Mouse (Mus musculus) embryonic facial prominence, embryonic 13.5 days (tissue): Measurements from ENCODE around the gene Gm28557. TPM values are rescaled to one million over a fixed set of nuclear protein-coding genes. Genes with fewer than 3 reads are reported as not detected.
"Not testable (repeated sequence)": the region's sequence is repeated elsewhere in the genome, so short reads cannot be mapped to it uniquely, and the experiment has no call there.

Experiments used
- ATAC-seq: fragments of 200-750 bp; cut with Nextera tagmentation; 2 replicates; pipeline ENCODE4 v1.8.0; 2017; ENCODE audit warnings: low read depth; ENCODE audit not compliant: insufficient number of reproducible peaks, insufficient read depth, low FRiP score, low TSS enrichment
- H3K27ac ChIP-seq: fragments of 300-500 bp; sonication (generic); 2 replicates; pipeline ENCODE4 v1.5.1; 2015; ENCODE audit warnings: moderate library complexity, mild to moderate bottlenecking, inconsistent platforms
- H3K27me3 ChIP-seq: fragments of 300-500 bp; sonication (generic); 2 replicates; pipeline ENCODE4 v1.6.1; 2015; ENCODE audit warnings: mild to moderate bottlenecking, inconsistent platforms
- H3K36me3 ChIP-seq: fragments of 300-500 bp; sonication (generic); 2 replicates; pipeline ENCODE4 v1.6.1; 2015; ENCODE audit warnings: mild to moderate bottlenecking, inconsistent platforms
- H3K4me1 ChIP-seq: fragments of 300-500 bp; sonication (generic); 2 replicates; pipeline ENCODE4 v1.6.1; 2015; ENCODE audit warnings: inconsistent platforms
- H3K4me2 ChIP-seq: fragments of 300-500 bp; sonication (generic); 2 replicates; pipeline ENCODE4 v1.6.1; 2015; ENCODE audit warnings: moderate library complexity, mild to moderate bottlenecking, inconsistent platforms
- H3K4me3 ChIP-seq: fragments of 300-500 bp; sonication (generic); 2 replicates; pipeline ENCODE4 v1.5.1; 2015; ENCODE audit warnings: mild to moderate bottlenecking, inconsistent platforms
- H3K9ac ChIP-seq: fragments of 300-500 bp; sonication (generic); 2 replicates; pipeline ENCODE4 v1.6.1; 2015; ENCODE audit warnings: mild to moderate bottlenecking, inconsistent platforms
- H3K9me3 ChIP-seq: fragments of 300-500 bp; sonication (generic); 2 replicates; pipeline ENCODE4 v1.6.1; 2016; ENCODE audit warnings: inconsistent platforms
- WGBS: fragments of 180-500 bp; shearing (Covaris S2); methylation state at CpG from one replicate; pipeline ENCODE4 v1.1.7; 2015; ENCODE audit warnings: mixed read lengths; 5-methylcytosine and 5-hydroxymethylcytosine counted together
- polyA plus RNA-seq: library from polyadenylated mRNA; unstranded; fragments of >200 nt; fragmentation: Nextera tagmentation; extraction: Ambion mirVana; gene quantifications from 2 replicates; pipeline ENCODE4 v1.2.1, GENCODE M21; 2015

The Gm28557 gene
- 2.3 and 3.3 TPM in 2 replicates for polyA plus RNA-seq

GRCm38 (mm10) chr13:67108194-67108820 lies at the start of gene Gm28557:
Gene Gm28557, minus strand, starts transcription at chr13:67108604.
- Histone ChIP-seq H3K4me3 (peak within 1 kb of the TSS; percentile 64), H3K4me2 (peak within 1 kb of the TSS; percentile 69), H3K4me1 (peaks cover 6% of the 10 kb centered on the region), H3K27me3 (no peaks in the 10 kb centered on the region), H3K36me3 (peaks cover 14% of the 10 kb centered on the region), H3K9ac (peak within 1 kb of the TSS; percentile 86), H3K9me3 (0 out of 2 replicates have a peak, but pooled peaks cover 8% of the 10 kb centered on the region), H3K27ac (peak within 1 kb of the TSS; percentile 92)
- ATAC-seq = peak; percentile 95
- WGBS = under 1% methylated on average over 17 of the region's 17 CpGs

GRCm38 (mm10) chr13:67128038-67128721 lies 19.8 kb upstream of the Gm28557 start:
- Histone ChIP-seq H3K27ac (no peak overlapping the region), H3K27me3 (no peaks in the 10 kb centered on the region), H3K4me1 (peaks cover 6% of the 10 kb centered on the region; the same call in 1 of the 2 replicates), H3K9ac (peak overlapping the region; percentile 85), H3K36me3 (no peaks in the 10 kb centered on the region), H3K9me3 (no peaks in the 10 kb centered on the region), H3K4me3 (peak overlapping the region; percentile 73), H3K4me2 (peak overlapping the region; percentile 82)
- peak; percentile 85 for ATAC-seq
- 1% methylated on average over 18 of the region's 18 CpGs for WGBS

GRCm38 (mm10) chr13:67127507-67127906 lies 19.1 kb upstream of the Gm28557 start:
- not testable (repeated sequence) for H3K27ac ChIP-seq, H3K9ac ChIP-seq, H3K27me3 ChIP-seq, H3K36me3 ChIP-seq, H3K9me3 ChIP-seq, H3K4me1 ChIP-seq, ATAC-seq
- WGBS = 76% methylated on average over 10 of the region's 10 CpGs
- Histone ChIP-seq H3K4me2 (peak overlapping the region; percentile 82), H3K4me3 (peak overlapping the region; percentile 73)

DNA sequence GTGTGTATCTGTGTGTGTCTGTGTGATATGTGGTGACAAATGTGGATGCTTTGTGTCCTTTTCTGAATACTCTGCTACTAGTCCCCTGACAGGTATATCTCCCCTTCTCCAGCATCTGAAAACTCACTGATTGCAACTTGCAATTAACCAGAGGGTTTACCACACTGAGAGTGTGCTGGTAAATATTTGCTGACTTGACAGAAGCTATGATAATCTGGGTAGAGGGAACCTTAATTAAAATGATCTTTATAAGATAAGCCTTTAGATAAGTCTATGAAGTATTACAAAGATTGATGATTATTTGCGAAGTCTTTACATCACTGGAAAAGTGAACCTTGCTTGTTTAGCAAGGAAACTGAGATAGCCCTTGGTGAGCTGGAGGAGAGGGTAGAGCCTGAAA lies 16.1 kb upstream of the Gm28557 start:
- peaks cover 6% of the 10 kb centered on the region; the same call in 1 of the 2 replicates for H3K4me1 ChIP-seq
- 91% methylated on average over 1 of the region's 1 CpGs for WGBS
- no peak for ATAC-seq
- H3K36me3 ChIP-seq = no peaks in the 10 kb centered on the region
- no peak overlapping the region for H3K27ac ChIP-seq
- H3K9ac ChIP-seq = no peak overlapping the region
- H3K27me3 ChIP-seq = no peaks in the 10 kb centered on the region
- no peak overlapping the region for H3K4me2 ChIP-seq
- 0 out of 2 replicates have a peak, but pooled peaks cover 2% of the 10 kb centered on the region for H3K9me3 ChIP-seq
- H3K4me3 ChIP-seq = no peak overlapping the region

DNA sequence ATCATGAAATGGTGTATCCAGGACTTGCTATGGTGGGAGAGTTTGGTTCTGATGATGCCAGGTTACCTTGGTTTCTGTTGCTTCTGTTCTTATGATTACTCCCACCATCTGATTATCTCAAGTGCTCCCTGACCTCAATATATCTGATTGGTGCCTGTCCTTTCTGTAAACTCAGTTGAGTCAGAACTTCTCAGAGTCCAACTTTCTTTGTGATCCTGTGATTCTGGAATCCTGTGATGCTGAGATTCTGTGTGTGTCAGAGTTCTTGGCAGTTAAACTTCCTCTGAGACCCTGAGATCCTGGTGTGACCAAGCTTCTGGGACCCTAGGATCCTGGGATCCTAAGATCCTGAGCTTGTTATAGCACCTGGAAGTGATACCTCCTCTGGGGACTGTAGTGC lies 13.0 kb upstream of the Gm28557 start, which contains the start of gene Zfp759:
Gene Zfp759, plus strand, starts transcription at position 301 of the 400 bp plus-strand sequence.
- not testable (repeated sequence) for H3K9ac ChIP-seq, H3K9me3 ChIP-seq, H3K4me1 ChIP-seq, H3K27ac ChIP-seq, H3K36me3 ChIP-seq, H3K27me3 ChIP-seq, ATAC-seq, H3K4me2 ChIP-seq, H3K4me3 ChIP-seq

DNA sequence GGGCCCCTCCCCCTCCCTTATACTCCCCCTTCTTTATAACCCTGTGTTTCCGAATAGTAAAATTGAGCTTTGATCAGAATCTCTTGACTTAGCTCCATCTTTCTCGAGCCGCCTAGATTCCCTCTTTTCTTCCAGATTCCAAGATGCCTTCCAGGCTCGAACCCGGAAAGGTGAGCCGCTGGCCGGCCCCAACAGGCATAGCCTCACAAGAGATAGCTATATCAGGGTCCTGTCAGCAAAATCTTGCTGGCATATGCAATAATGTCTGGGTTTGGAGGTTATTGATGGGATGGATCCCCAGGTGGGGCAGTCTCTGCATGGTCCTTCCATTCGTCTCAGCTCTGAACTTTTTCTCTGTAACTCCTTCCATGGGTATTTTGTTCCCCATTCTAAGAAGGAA lies 7.8 kb upstream of the Gm28557 start, which contains the start of gene Rslcan18:
Gene Rslcan18, minus strand, starts transcription at position 101 of the 400 bp plus-strand sequence.
- H3K27ac ChIP-seq, H3K4me2 ChIP-seq, H3K36me3 ChIP-seq, H3K4me1 ChIP-seq, H3K9me3 ChIP-seq, H3K4me3 ChIP-seq, ATAC-seq, H3K9ac ChIP-seq, H3K27me3 ChIP-seq: not testable (repeated sequence)
- 92% methylated on average over 8 of the region's 8 CpGs for WGBS

- no peak overlapping the region for H3K4me2 ChIP-seq
- no peaks in the 10 kb centered on the region for H3K27me3 ChIP-seq
- H3K27ac ChIP-seq = no peak overlapping the region
- H3K9me3 ChIP-seq = no peaks in the 10 kb centered on the region
- H3K36me3 ChIP-seq = no peaks in the 10 kb centered on the region
- 88% methylated on average over 2 of the region's 2 CpGs for WGBS
- H3K9ac ChIP-seq = no peak overlapping the region
- H3K4me3 ChIP-seq = no peak overlapping the region
- H3K4me1 ChIP-seq = no peaks in the 10 kb centered on the region
- no peak for ATAC-seq
These were observed 4.9 kb upstream of the Gm28557 start for GRCm38 (mm10) chr13:67113287-67113686.

DNA sequence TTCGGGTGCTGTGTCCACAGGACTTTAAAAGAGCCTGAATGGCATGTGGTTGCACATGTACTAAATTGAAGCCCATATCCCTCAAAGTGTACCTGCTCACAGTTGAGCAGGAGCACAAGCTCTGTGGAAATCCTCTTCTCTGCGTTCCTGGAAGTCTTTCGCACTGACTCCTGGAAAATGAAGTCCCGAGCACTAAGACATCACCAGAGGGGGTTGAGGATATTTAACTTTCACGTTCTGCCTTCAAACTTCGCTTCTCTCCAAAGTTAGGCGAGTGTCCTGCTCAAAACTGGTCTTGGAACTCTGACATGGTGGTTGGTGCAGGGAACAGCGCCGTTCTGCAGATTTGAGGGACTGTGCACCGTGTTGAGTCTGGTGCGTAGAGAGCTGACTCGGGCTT lies 3.7 kb upstream of the Gm28557 start:
- H3K9me3 ChIP-seq = no peaks in the 10 kb centered on the region

DNA sequence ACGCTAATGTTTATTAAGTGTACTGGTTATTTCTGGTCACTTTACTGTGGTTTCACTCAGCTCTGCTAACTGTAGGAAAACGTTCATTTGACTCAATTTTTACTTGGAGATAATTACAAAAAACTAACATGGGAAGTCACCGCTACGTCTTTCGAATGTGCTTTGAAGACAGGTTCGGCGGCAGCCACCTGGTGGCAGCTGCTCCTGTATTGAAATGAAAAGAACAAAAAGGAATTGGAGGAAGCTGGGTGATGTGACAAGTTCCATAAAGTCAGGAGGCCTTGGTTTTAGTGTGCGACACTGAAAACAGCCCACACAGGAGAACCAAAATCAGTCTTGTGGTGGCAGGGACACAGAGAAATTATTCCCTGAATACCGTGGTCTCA lies 410 bp upstream of the Gm28557 start:
- 0 out of 2 replicates have a peak overlapping the region, but pooled peaks have one; percentile 36 for H3K9ac ChIP-seq
- H3K27me3 ChIP-seq = no peaks in the 10 kb centered on the region
- peak overlapping the region; percentile 64 for H3K4me3 ChIP-seq
- H3K4me1 ChIP-seq = peaks cover 6% of the 10 kb centered on the region
- 0 out of 2 replicates have a peak, but pooled peaks cover 8% of the 10 kb centered on the region for H3K9me3 ChIP-seq
- no peak overlapping the region; the same call in 1 of the 2 replicates for H3K27ac ChIP-seq
- peak overlapping the region; percentile 69 for H3K4me2 ChIP-seq
- ATAC-seq = peak; percentile 50
- H3K36me3 ChIP-seq = peaks cover 14% of the 10 kb centered on the region
- 6% methylated on average over 9 of the region's 9 CpGs for WGBS

More for the DNA sequence above, 3.7 kb upstream of the Gm28557 start:
- no peaks in the 10 kb centered on the region for H3K36me3 ChIP-seq
- peaks cover 6% of the 10 kb centered on the region for H3K4me1 ChIP-seq
- no peaks in the 10 kb centered on the region for H3K27me3 ChIP-seq
- H3K9ac ChIP-seq = no peak overlapping the region
- H3K4me2 ChIP-seq = no peak overlapping the region
- ATAC-seq = no peak
- H3K4me3 ChIP-seq = no peak overlapping the region
- WGBS = 81% methylated on average over 12 of the region's 12 CpGs
- no peak overlapping the region for H3K27ac ChIP-seq

GRCm38 (mm10) chr13:67107681-67108080 lies 723 bp downstream of the Gm28557 start:
- peak overlapping the region; percentile 86 for H3K9ac ChIP-seq
- WGBS = 65% methylated on average over 9 of the region's 9 CpGs
- H3K4me3 ChIP-seq = peak overlapping the region; percentile 64
- H3K27me3 ChIP-seq = no peaks in the 10 kb centered on the region
- H3K4me2 ChIP-seq = peak overlapping the region; percentile 69
- peak overlapping the region; percentile 92 for H3K27ac ChIP-seq
- no peak for ATAC-seq
- peaks cover 14% of the 10 kb centered on the region for H3K36me3 ChIP-seq
- 0 out of 2 replicates have a peak, but pooled peaks cover 8% of the 10 kb centered on the region for H3K9me3 ChIP-seq
- peaks cover 6% of the 10 kb centered on the region for H3K4me1 ChIP-seq

GRCm38 (mm10) chr13:67097876-67098275 lies 10.5 kb downstream of the Gm28557 start, which contains the start of gene Zfp708:
Gene Zfp708, minus strand, starts transcription at chr13:67097976.
- H3K27ac ChIP-seq = no peak within 1 kb of the TSS
- H3K4me3 ChIP-seq = no peak within 1 kb of the TSS
- ATAC-seq = no peak
- H3K4me1 ChIP-seq = no peaks in the 10 kb centered on the region
- H3K27me3 ChIP-seq = no peaks in the 10 kb centered on the region
- 86% methylated on average over 10 of the region's 10 CpGs for WGBS
- H3K9me3 ChIP-seq = no peaks in the 10 kb centered on the region
- peaks cover 11% of the 10 kb centered on the region; the same call in 1 of the 2 replicates for H3K36me3 ChIP-seq
- H3K4me2 ChIP-seq = no peak within 1 kb of the TSS
- no peak within 1 kb of the TSS for H3K9ac ChIP-seq
